ENCODE assay signal across 23 mouse cellular contexts in genomic region chr4:107731088-107731465, GRCm38 (mm10). TPM values are rescaled to one million over a fixed set of nuclear protein-coding genes. Genes with fewer than 3 reads are reported as not detected.
DNase-seq lines count a peak whose midpoint lies in the region; ATAC-seq and TF ChIP-seq lines count a peak whose summit lies in the region.
"Had no signal": no experiment of that assay in that cellular context is flagged by ENCODE, and none has a peak within 500 bp of the region (broad histone marks: within the 10 kb centered on the region; RNA-seq: fewer than 3 reads in every experiment).

No protein-coding gene starts in this region.

- no peak for TF ChIP-seq CTCF in cortical plate, adult 2 months (IDR thresholded peaks at IDR 0.05; ENCODE audit: extremely low read depth, insufficient read depth, low read length)
- TF ChIP-seq CTCF in intestine, postnatal 0 days (IDR thresholded peaks at IDR 0.05; ENCODE audit: low read depth) = no peak

- H3K9me3 ChIP-seq in hindbrain, embryonic 13.5 days = no peaks in the 10 kb centered on the region
- no peaks in the 10 kb centered on the region for H3K9me3 ChIP-seq in hindbrain, embryonic 12.5 days (replicated peaks)
- no peaks in the 10 kb centered on the region for H3K9me3 ChIP-seq in forebrain, embryonic 12.5 days
- no peaks in the 10 kb centered on the region for H3K9me3 ChIP-seq in limb, embryonic 10.5 days (replicated peaks)
- no peaks in the 10 kb centered on the region for H3K9me3 ChIP-seq in intestine, postnatal 0 days (ENCODE audit: control insufficient read depth)
- H3K9me3 ChIP-seq: heart, embryonic 12.5 days; limb, embryonic 13.5 days had no signal

- no peak overlapping the region for H3K4me2 ChIP-seq in hindbrain, embryonic 13.5 days
- no peak overlapping the region for H3K4me2 ChIP-seq in hindbrain, embryonic 12.5 days (replicated peaks)
- no peak overlapping the region for H3K4me2 ChIP-seq in forebrain, embryonic 12.5 days
- no peak overlapping the region for H3K4me2 ChIP-seq in intestine, postnatal 0 days (replicated peaks; ENCODE audit: low read depth)
- H3K4me2 ChIP-seq: heart, embryonic 12.5 days; limb, embryonic 13.5 days had no signal

- no peak for TF ChIP-seq POLR2A in cortical plate, adult 2 months (IDR thresholded peaks at IDR 0.05; ENCODE audit: extremely low read depth, insufficient read depth, low read length)

- H3K4me1 ChIP-seq in hindbrain, embryonic 13.5 days (replicated peaks) = peaks cover 29% of the 10 kb centered on the region
- peaks cover 31% of the 10 kb centered on the region for H3K4me1 ChIP-seq in hindbrain, embryonic 12.5 days
- peaks cover 2% of the 10 kb centered on the region; the same call in 1 of the 2 replicates for H3K4me1 ChIP-seq in cortical plate, adult 2 months (ENCODE audit: control insufficient read depth, insufficient read depth, low read length)
- peaks cover 47% of the 10 kb centered on the region for H3K4me1 ChIP-seq in forebrain, embryonic 12.5 days
- H3K4me1 ChIP-seq in limb, embryonic 10.5 days = peaks cover 50% of the 10 kb centered on the region
- no peaks in the 10 kb centered on the region for H3K4me1 ChIP-seq in intestine, postnatal 0 days (replicated peaks; ENCODE audit: control insufficient read depth, insufficient read depth, low read length)

- no peak overlapping the region for H3K9ac ChIP-seq in hindbrain, embryonic 13.5 days
- no peak overlapping the region for H3K9ac ChIP-seq in hindbrain, embryonic 12.5 days
- no peak overlapping the region for H3K9ac ChIP-seq in forebrain, embryonic 12.5 days
- H3K9ac ChIP-seq in intestine, postnatal 0 days (ENCODE audit: low read depth, low read length) = no peak overlapping the region
- H3K9ac ChIP-seq: heart, embryonic 12.5 days; limb, embryonic 13.5 days; liver, embryonic 14.5 days had no signal

- H3K4me3 ChIP-seq in hindbrain, embryonic 13.5 days = no peak overlapping the region
- no peak overlapping the region for H3K4me3 ChIP-seq in hindbrain, embryonic 12.5 days
- H3K4me3 ChIP-seq in cortical plate, adult 2 months (ENCODE audit: insufficient read depth, low read length) = no peak overlapping the region
- H3K4me3 ChIP-seq in forebrain, embryonic 12.5 days (replicated peaks) = no peak overlapping the region
- no peak overlapping the region for H3K4me3 ChIP-seq in limb, embryonic 10.5 days
- H3K4me3 ChIP-seq in intestine, postnatal 0 days (ENCODE audit: low read depth, low read length) = no peak overlapping the region
- H3K4me3 ChIP-seq: heart, embryonic 12.5 days; limb, embryonic 13.5 days had no signal

- WGBS in hindbrain, embryonic 13.5 days = 40% methylated on average over 8 of the region's 8 CpGs
- 53% methylated on average over 8 of the region's 8 CpGs for WGBS in hindbrain, embryonic 12.5 days
- WGBS in forebrain, embryonic 12.5 days = 43% methylated on average over 8 of the region's 8 CpGs
- WGBS in limb, embryonic 10.5 days = 53% methylated on average over 8 of the region's 8 CpGs
- 77% methylated on average over 8 of the region's 8 CpGs for WGBS in intestine, postnatal 0 days

- DNase-seq in limb, embryonic 10.5 days (ENCODE audit: low spot score) = no peak
- no peak for DNase-seq in adrenal gland, adult 2 months
- no peak for DNase-seq in B cell, adult 2 months
- DNase-seq: adrenal gland, postnatal 25 days; cerebellum, adult 8-10 months; heart, postnatal 4 days; kidney, adult 11 months; kidney, postnatal 10 days; right cerebral cortex, adult 18-20 months; spleen, adult 18-20 months had no signal

- H3K27me3 ChIP-seq in hindbrain, embryonic 13.5 days = peaks cover 18% of the 10 kb centered on the region
- H3K27me3 ChIP-seq in hindbrain, embryonic 12.5 days = peaks cover 19% of the 10 kb centered on the region; the same call in 1 of the 2 replicates
- peaks cover 8% of the 10 kb centered on the region; the same call in 1 of the 2 replicates for H3K27me3 ChIP-seq in forebrain, embryonic 12.5 days
- peaks cover 75% of the 10 kb centered on the region for H3K27me3 ChIP-seq in limb, embryonic 10.5 days (ENCODE audit: low read depth, poor library complexity, severe bottlenecking)
- H3K27me3 ChIP-seq in intestine, postnatal 0 days (replicated peaks; ENCODE audit: control insufficient read depth, insufficient read depth, low read length) = no peaks in the 10 kb centered on the region
- H3K27me3 ChIP-seq: Patski had no signal

- ATAC-seq in hindbrain, embryonic 13.5 days (ENCODE audit: low FRiP score) = no peak
- ATAC-seq in hindbrain, embryonic 12.5 days (ENCODE audit: low FRiP score) = no peak
- ATAC-seq in forebrain, embryonic 12.5 days (ENCODE audit: low FRiP score) = peak; percentile 51
- ATAC-seq in intestine, postnatal 0 days = no peak
- ATAC-seq: activated CD4-positive, CD25-positive, alpha-beta regulatory T cell, adult 4 months; lung, postnatal 0 days; Patski had no signal

- no peaks in the 10 kb centered on the region for H3K36me3 ChIP-seq in hindbrain, embryonic 13.5 days
- H3K36me3 ChIP-seq in hindbrain, embryonic 12.5 days = no peaks in the 10 kb centered on the region
- H3K36me3 ChIP-seq in forebrain, embryonic 12.5 days (replicated peaks) = no peaks in the 10 kb centered on the region
- H3K36me3 ChIP-seq in limb, embryonic 10.5 days = no peaks in the 10 kb centered on the region
- no peaks in the 10 kb centered on the region for H3K36me3 ChIP-seq in intestine, postnatal 0 days (ENCODE audit: control insufficient read depth, insufficient read depth)
- H3K36me3 ChIP-seq: heart, embryonic 12.5 days; limb, embryonic 13.5 days had no signal

- H3K27ac ChIP-seq in hindbrain, embryonic 13.5 days = peak overlapping the region; percentile 37; the same call in 1 of the 2 replicates
- no peak overlapping the region for H3K27ac ChIP-seq in hindbrain, embryonic 12.5 days
- H3K27ac ChIP-seq in cortical plate, adult 2 months (ENCODE audit: insufficient read depth, low read length) = peak overlapping the region; percentile 10; the same call in 1 of the 2 replicates
- no peak overlapping the region for H3K27ac ChIP-seq in forebrain, embryonic 12.5 days
- H3K27ac ChIP-seq in limb, embryonic 10.5 days = peak overlapping the region; percentile 83
- no peak overlapping the region for H3K27ac ChIP-seq in intestine, postnatal 0 days (ENCODE audit: low read depth, low read length)
- H3K27ac ChIP-seq: limb, embryonic 13.5 days; liver, embryonic 14.5 days had no signal

RNA-seq across cellular contexts. Expression of gene Dmrtb1, which starts 47.0 kb away (rescaled TPM):
- 21.8 and 26.3 TPM in 2 replicates for polyA plus RNA-seq in hindbrain, embryonic 13.5 days (2015; fragmentation: Nextera tagmentation; extraction: Ambion mirVana)
- polyA plus RNA-seq in hindbrain, embryonic 12.5 days (2016; fragmentation: Nextera tagmentation; extraction: Ambion mirVana) = 29.8 and 32.0 TPM in 2 replicates
- polyA plus RNA-seq in cortical plate, adult 2 months (2012; rRNA removed) = 1.4 and 1.6 TPM in 2 replicates
- 27.5 and 30.8 TPM in 2 replicates for polyA plus RNA-seq in forebrain, embryonic 12.5 days (2016; fragmentation: Nextera tagmentation; extraction: Ambion mirVana)
- 0.21 and 0.36 TPM in 2 replicates for polyA plus RNA-seq in limb, embryonic 10.5 days (2016; fragmentation: Nextera tagmentation; extraction: Ambion mirVana)
- not detected for total RNA-seq in adrenal gland, adult 2 months (2021)
- polyA plus RNA-seq in adrenal gland, adult 2 months (2012; rRNA removed) = not detected in 2 replicates
- polyA plus RNA-seq in intestine, postnatal 0 days (2015; fragmentation: Nextera tagmentation; extraction: Ambion mirVana) = not detected in 2 replicates
- total RNA-seq: adrenal gland, postnatal 25 days; gastrocnemius, postnatal 4 days; heart, postnatal 4 days had no signal
- polyA plus RNA-seq: activated CD4-positive, CD25-positive, alpha-beta regulatory T cell, adult 4 months; Patski; stomach, embryonic 16.5 days had no signal

Comparison
In these comparisons a context has a peak if more than half of its experiments do, and no peak if none do; other contexts are left out.
1. H3K27ac ChIP-seq: peak in hindbrain, embryonic 13.5 days (single experiment), cortical plate, adult 2 months (single experiment) and limb, embryonic 10.5 days (single experiment); none in hindbrain, embryonic 12.5 days (single experiment), forebrain, embryonic 12.5 days (single experiment) and intestine, postnatal 0 days (single experiment).